Mouse (Mus musculus) spleen, postnatal 4 days (tissue): ENCODE data around the gene Asl.

Experiments
- DNase-seq, 2 experiments: peaks; one replicate each; pipeline ENCODE4 v3.0.0; 2022; ENCODE audit warnings: low spot score in 2 of 2

Asl gene

DNA sequence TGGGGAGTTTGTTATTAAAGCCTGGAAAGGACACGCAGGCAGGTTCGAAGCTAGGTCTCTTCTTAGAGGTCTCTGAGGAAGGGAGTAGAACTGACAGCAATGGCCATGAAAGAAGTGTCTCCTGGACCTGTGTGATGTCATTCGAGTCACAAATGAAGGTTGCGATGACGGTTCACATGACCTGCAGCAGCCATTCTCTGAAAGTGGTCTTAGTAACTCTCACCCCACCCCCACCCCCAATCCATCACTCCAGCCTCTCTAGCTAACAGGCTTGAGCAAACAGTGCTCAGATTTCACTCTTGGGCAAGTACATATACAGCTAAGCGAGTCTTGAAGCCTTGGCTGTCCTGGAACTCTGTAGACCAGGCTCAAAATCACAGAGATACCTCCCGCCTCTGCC, 25.8 kb downstream of the Asl start:
- no peak for DNase-seq

- DNase-seq = peak; percentile 78 to 87
These were observed 26.5 kb downstream of the Asl start, which contains the start of gene Gusb for GRCm38 (mm10) chr5:130002301-130003146. TSS of gene Gusb (minus strand) at chr5:130003049.

- peak in 1 of 2 experiments; percentile 26 for DNase-seq
These were observed 27.6 kb downstream of the Asl start for GRCm38 (mm10) chr5:130001356-130001987.

- no peak for DNase-seq
These were observed 28.3 kb downstream of the Asl start for GRCm38 (mm10) chr5:130000735-130001134.

DNA sequence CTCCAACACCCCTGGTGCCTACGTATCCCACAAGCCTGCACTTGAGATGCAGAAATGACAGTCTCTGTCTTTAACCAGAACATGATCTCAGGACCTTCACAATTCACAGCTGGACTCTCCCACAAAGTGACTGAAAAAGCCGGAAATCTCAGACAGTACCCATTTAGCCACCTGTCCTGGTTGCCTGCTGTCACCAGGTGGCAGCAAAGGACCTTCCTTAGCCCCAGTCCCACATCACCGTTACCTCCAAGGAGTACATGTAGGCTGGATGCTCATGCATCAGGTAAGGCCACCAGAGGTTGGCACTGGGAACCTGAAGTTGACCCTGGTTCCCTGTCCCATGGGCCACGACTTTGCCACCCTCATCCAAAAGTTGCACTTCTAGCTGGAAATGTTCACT, 29.9 kb downstream of the Asl start:
- DNase-seq = peak; percentile 52 to 81

DNA sequence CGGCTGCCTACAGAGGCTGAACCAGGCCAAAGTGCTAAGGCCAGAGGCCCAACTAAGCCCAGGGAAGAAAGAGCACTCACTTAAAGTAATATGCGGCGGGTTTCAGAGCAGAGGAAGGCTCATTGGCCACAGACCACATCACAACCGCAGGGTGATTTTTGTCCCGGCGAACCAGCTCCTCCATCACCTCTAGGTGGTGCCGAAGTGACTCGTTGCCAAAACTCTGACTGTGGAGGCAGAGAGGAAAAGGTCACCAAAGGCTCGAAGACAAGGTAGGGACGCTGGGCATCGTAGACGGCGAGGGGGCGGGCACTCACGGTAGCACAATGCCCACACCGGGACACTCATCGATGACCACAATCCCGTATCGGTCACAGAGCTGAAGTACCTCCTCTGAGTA, 31.3 kb downstream of the Asl start:
- DNase-seq = no peak

DNA sequence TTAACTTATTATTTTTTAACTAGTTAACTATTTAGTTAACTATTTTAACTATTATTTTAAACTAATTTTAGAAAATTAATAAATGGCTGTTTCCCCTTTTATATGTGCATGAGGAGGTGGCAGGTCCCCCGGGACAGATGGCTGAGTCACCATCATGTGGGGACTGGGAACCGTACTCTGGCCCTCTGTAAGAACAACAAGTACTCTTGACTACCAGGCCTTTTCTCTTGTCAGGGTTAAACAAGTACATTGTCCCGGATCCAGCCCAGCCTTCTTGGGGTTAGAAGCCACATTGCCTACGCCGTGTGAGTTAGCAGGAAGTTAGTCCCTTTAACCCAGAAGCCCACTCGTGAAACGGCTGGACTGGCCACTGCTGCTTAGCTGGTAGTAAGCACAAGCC, 34.1 kb downstream of the Asl start:
- DNase-seq = no peak

GRCm38 (mm10) chr5:129993374-129993773, 35.7 kb downstream of the Asl start:
- DNase-seq = no peak

GRCm38 (mm10) chr5:129991898-129992297, 37.1 kb downstream of the Asl start:
- DNase-seq = no peak

DNA sequence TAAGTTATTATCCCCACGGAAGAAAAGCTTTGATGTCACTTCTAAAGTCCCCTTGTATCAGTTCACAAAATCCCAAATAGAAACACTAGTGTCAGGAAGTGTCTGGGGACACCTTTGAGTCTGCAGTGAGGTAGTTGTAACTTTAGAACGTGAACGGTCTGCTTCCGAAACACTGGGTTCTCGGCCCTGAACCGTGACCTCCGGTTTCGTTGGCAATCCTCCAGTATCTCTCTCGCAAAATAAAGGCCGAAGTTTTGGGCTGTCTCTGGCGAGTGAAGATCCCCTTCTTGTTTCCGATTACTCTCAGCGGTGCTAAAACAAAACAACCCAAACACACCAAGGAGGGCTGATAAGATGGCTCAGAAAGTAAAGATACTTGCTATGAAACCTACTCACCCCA, 39.7 kb downstream of the Asl start:
- no peak for DNase-seq

- no peak for DNase-seq
These were observed 48.8 kb downstream of the Asl start for GRCm38 (mm10) chr5:129980216-129980615.

- no peak for DNase-seq
These were observed 50.4 kb downstream of the Asl start for GRCm38 (mm10) chr5:129978608-129979007.

DNA sequence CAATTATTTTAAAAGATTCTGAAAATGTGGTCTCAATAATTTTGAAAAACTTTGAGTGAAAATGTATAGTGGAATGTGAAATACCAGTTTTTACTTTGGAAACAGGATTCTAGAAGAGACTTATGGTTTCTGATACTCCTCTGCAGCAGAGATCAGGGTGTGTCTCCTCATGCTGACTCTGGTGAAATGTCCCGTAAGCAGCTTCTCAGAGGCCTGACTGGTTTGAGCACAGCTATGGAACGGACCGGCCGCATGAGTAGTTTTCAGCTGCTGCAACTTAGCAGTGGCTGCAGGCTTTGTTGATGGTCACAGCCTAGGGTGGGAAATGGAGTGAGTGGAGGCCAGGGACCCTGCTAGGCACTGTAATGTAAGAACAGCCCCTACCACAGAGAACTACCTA, 51.3 kb downstream of the Asl start:
- no peak for DNase-seq

- DNase-seq = no peak
These were observed 54.2 kb downstream of the Asl start for GRCm38 (mm10) chr5:129974866-129975311.

DNA sequence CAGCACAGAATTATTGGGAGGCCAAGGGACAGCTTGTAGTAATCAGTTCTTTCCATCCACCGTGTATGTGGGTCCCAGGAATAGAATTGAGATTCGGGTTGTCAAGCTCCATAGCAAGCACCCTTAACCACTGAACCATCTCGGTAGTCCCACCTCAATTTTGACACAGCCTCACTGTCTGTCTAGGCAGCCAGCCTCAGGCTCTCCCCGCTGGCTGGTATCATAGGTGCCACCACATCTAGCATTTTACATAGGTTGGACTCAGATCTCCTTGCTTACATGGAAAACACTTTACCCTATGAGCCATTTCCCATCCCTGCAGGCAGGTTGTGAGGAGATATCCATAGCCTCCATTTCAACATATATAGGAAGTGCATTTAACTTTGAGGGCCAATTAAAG, 54.7 kb downstream of the Asl start:
- DNase-seq = no peak

DNA sequence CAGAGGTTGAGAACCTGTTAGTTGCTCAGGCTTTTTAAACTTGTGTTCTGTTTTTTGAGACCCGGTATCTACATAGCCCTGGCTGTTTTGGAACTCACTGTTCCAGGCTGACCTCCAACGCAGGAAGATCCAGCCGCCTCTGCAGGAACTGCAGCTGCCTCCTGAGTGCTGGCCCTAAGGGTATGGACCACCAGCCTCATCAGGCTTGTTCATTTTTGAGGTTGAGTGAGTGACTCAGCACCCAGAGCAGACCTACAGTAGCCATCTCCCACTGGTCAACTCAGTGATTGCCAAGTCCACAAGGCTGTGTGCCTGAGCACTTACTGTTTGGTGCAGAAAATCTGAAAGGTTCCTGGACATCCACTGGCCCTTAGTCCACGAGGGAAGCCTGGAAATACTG, 57.6 kb downstream of the Asl start:
- no peak for DNase-seq

DNA sequence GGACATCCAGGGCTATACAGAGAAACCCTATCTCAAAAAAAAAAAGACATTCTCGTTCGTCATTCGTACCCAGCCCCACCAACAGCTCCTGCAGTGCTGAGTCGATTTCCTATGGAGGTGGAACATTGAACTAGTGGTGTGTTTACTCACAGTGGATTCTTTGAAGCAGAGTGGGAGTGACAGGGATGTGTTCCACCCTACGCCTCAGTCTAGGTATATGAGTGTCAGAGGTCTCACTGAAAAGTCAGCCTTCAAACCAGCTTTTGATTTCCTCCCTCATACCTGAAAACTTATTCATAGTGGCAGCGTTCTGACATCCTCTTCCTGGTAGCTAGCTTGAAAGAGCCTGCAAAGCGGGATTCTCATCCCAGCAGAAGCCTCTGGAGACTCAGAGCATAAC, 60.6 kb downstream of the Asl start:
- no peak for DNase-seq

- DNase-seq = no peak
These were observed 62.6 kb downstream of the Asl start for GRCm38 (mm10) chr5:129966448-129966847.

GRCm38 (mm10) chr5:129963224-129963623, 65.8 kb downstream of the Asl start:
- DNase-seq = no peak
